Mouse (Mus musculus): ENCODE measurements around the gene Btf3. TPM values are rescaled to one million over a fixed set of nuclear protein-coding genes. Genes with fewer than 3 reads are reported as not detected.

Btf3 gene
- polyA plus RNA-seq, 1 experiment from 2014 or later = 559 TPM

GRCm38 (mm10) chr13:98360391-98360790 is 43.6 kb upstream of the Btf3 start:
- no peak for DNase-seq (ENCODE audit: low spot score)
- no peaks in the 10 kb centered on the region for H3K36me3 ChIP-seq (ENCODE audit: control insufficient read depth, insufficient read depth, low read length)
- no peak overlapping the region for H3K27ac ChIP-seq (replicated peaks)
- no peak overlapping the region for H3K4me3 ChIP-seq (ENCODE audit: low read depth, low read length)
- no peaks in the 10 kb centered on the region for H3K4me1 ChIP-seq (replicated peaks; ENCODE audit: control insufficient read depth, insufficient read depth)
- H3K27me3 ChIP-seq (ENCODE audit: control insufficient read depth, insufficient read depth, low read length) = peaks cover 40% of the 10 kb centered on the region; the same call in 1 of the 2 replicates
- 2% methylated on average over 6 of the region's 6 CpGs for WGBS
- TF ChIP-seq CTCF (IDR thresholded peaks at IDR 0.05; ENCODE audit: low read depth) (no peak), EP300 (optimal IDR thresholded peaks at IDR 0.05) (no peak)
- no peak for ATAC-seq (ENCODE audit: low FRiP score, low TSS enrichment)
- H3K9ac ChIP-seq (ENCODE audit: low read length) = no peak overlapping the region
- no peak overlapping the region for H3K4me2 ChIP-seq (replicated peaks; ENCODE audit: low read depth)
- no peaks in the 10 kb centered on the region for H3K9me3 ChIP-seq (ENCODE audit: control insufficient read depth, low read length)

- no peak for TF ChIP-seq CTCF (IDR thresholded peaks at IDR 0.05; ENCODE audit: low read depth)
- no peak for ATAC-seq (ENCODE audit: low FRiP score, low TSS enrichment)
- H3K4me3 ChIP-seq (ENCODE audit: low read depth, low read length) = no peak overlapping the region
- peaks cover 3% of the 10 kb centered on the region; the same call in 1 of the 2 replicates for H3K4me1 ChIP-seq (replicated peaks; ENCODE audit: control insufficient read depth, insufficient read depth)
- H3K36me3 ChIP-seq (ENCODE audit: control insufficient read depth, insufficient read depth, low read length) = no peaks in the 10 kb centered on the region
- no peak overlapping the region for H3K27ac ChIP-seq (replicated peaks)
- H3K9me3 ChIP-seq (ENCODE audit: control insufficient read depth, low read length) = no peaks in the 10 kb centered on the region
- no peak overlapping the region for H3K9ac ChIP-seq (ENCODE audit: low read length)
- no peak overlapping the region for H3K4me2 ChIP-seq (replicated peaks; ENCODE audit: low read depth)
- H3K27me3 ChIP-seq (ENCODE audit: control insufficient read depth, insufficient read depth, low read length) = peaks cover 43% of the 10 kb centered on the region; the same call in 1 of the 2 replicates
- no peak for DNase-seq (ENCODE audit: low spot score)
- WGBS = 2% methylated on average over 6 of the region's 8 CpGs
These were observed 42.5 kb upstream of the Btf3 start for GRCm38 (mm10) chr13:98359337-98359736.

- no peak for DNase-seq (ENCODE audit: low spot score)
- H3K27ac ChIP-seq (replicated peaks) = no peak overlapping the region
- H3K9ac ChIP-seq (ENCODE audit: low read length) = no peak overlapping the region
- WGBS = 8% methylated on average over 23 of the region's 23 CpGs
- H3K4me2 ChIP-seq (replicated peaks; ENCODE audit: low read depth) = no peak overlapping the region
- H3K27me3 ChIP-seq (ENCODE audit: control insufficient read depth, insufficient read depth, low read length) = peaks cover 46% of the 10 kb centered on the region; the same call in 1 of the 2 replicates
- TF ChIP-seq CTCF (IDR thresholded peaks at IDR 0.05; ENCODE audit: low read depth) = no peak
- no peak for TF ChIP-seq EP300 (optimal IDR thresholded peaks at IDR 0.05)
- H3K4me1 ChIP-seq (replicated peaks; ENCODE audit: control insufficient read depth, insufficient read depth) = peaks cover 3% of the 10 kb centered on the region; the same call in 1 of the 2 replicates
- no peak for ATAC-seq (ENCODE audit: low FRiP score, low TSS enrichment)
- H3K36me3 ChIP-seq (ENCODE audit: control insufficient read depth, insufficient read depth, low read length) = no peaks in the 10 kb centered on the region
- no peak overlapping the region for H3K4me3 ChIP-seq (ENCODE audit: low read depth, low read length)
- H3K9me3 ChIP-seq (ENCODE audit: control insufficient read depth, low read length) = no peaks in the 10 kb centered on the region
These were observed 41.8 kb upstream of the Btf3 start for GRCm38 (mm10) chr13:98358424-98359181.

GRCm38 (mm10) chr13:98357433-98358423 is 40.9 kb upstream of the Btf3 start:
- Histone ChIP-seq H3K36me3 (ENCODE audit: control insufficient read depth, insufficient read depth, low read length) (no peaks in the 10 kb centered on the region), H3K27ac (replicated peaks) (no peak overlapping the region), H3K9me3 (ENCODE audit: control insufficient read depth, low read length) (no peaks in the 10 kb centered on the region), H3K4me3 (ENCODE audit: low read depth, low read length) (no peak overlapping the region), H3K9ac (ENCODE audit: low read length) (no peak overlapping the region), H3K4me1 (replicated peaks; ENCODE audit: control insufficient read depth, insufficient read depth) (peaks cover 3% of the 10 kb centered on the region; the same call in 1 of the 2 replicates), H3K4me2 (replicated peaks; ENCODE audit: low read depth) (no peak overlapping the region), H3K27me3 (ENCODE audit: control insufficient read depth, insufficient read depth, low read length) (peaks cover 46% of the 10 kb centered on the region; the same call in 1 of the 2 replicates)
- TF ChIP-seq CTCF (IDR thresholded peaks at IDR 0.05; ENCODE audit: low read depth) (no peak), EP300 (optimal IDR thresholded peaks at IDR 0.05) (no peak)
- 8% methylated on average over 18 of the region's 18 CpGs for WGBS
- DNase-seq (ENCODE audit: low spot score) (no peak), ATAC-seq (ENCODE audit: low FRiP score, low TSS enrichment) (no peak)

GRCm38 (mm10) chr13:98356973-98357425 is 40.2 kb upstream of the Btf3 start:
- TF ChIP-seq CTCF (IDR thresholded peaks at IDR 0.05; ENCODE audit: low read depth) (no peak), EP300 (optimal IDR thresholded peaks at IDR 0.05) (no peak)
- Histone ChIP-seq H3K9ac (ENCODE audit: low read length) (no peak overlapping the region), H3K36me3 (ENCODE audit: control insufficient read depth, insufficient read depth, low read length) (no peaks in the 10 kb centered on the region), H3K4me2 (replicated peaks; ENCODE audit: low read depth) (no peak overlapping the region), H3K4me3 (ENCODE audit: low read depth, low read length) (no peak overlapping the region), H3K27me3 (ENCODE audit: control insufficient read depth, insufficient read depth, low read length) (peaks cover 48% of the 10 kb centered on the region; the same call in 1 of the 2 replicates), H3K4me1 (replicated peaks; ENCODE audit: control insufficient read depth, insufficient read depth) (peaks cover 3% of the 10 kb centered on the region; the same call in 1 of the 2 replicates), H3K27ac (replicated peaks) (no peak overlapping the region), H3K9me3 (ENCODE audit: control insufficient read depth, low read length) (no peaks in the 10 kb centered on the region)
- ATAC-seq (ENCODE audit: low FRiP score, low TSS enrichment) = no peak
- 8% methylated on average over 6 of the region's 6 CpGs for WGBS
- no peak for DNase-seq (ENCODE audit: low spot score)
